Mouse (Mus musculus) megakaryocyte-erythroid progenitor cell, adult 5-6 weeks (primary cell): Measurements from ENCODE around the gene Mapre1. TPM values are rescaled to one million over a fixed set of nuclear protein-coding genes. Genes with fewer than 3 reads are reported as not detected.
A peak's percentile ranks its signal among the peaks of the same experiment; 100 is the strongest.
"Not testable (repeated sequence)": the region's sequence is repeated elsewhere in the genome, so short reads cannot be mapped to it uniquely, and the experiment has no call there.

Experiments
- ATAC-seq: replicated peaks from 2 replicates; pipeline ENCODE4 v1.8.0; 2016; ENCODE audit warnings: mild to moderate bottlenecking, inconsistent platforms; ENCODE audit not compliant: severe bottlenecking, poor library complexity, low FRiP score, low TSS enrichment
- total RNA-seq, 2 experiments: library from RNA; stranded (forward) in 1 of 2; stranded (reverse) in 1 of 2; fragments of 200-1000, 215-1000 nt in 1 of 2; fragments of >200 nt in 1 of 2; fragmentation: Nextera tagmentation in 1 of 2; gene quantifications; 2 replicates each; pipeline ENCODE4 v1.2.3; 2014 to 2017

The Mapre1 gene
- total RNA-seq (2014; fragmentation: Nextera tagmentation) (109 and 127 TPM in 2 replicates), total RNA-seq (2017) (243 and 279 TPM in 2 replicates)

- peak; percentile 96 for ATAC-seq
Measured at GRCm38 (mm10) chr2:153740500-153741436, at the start of gene Mapre1. TSS of gene Mapre1 (plus strand) at chr2:153741274.

DNA sequence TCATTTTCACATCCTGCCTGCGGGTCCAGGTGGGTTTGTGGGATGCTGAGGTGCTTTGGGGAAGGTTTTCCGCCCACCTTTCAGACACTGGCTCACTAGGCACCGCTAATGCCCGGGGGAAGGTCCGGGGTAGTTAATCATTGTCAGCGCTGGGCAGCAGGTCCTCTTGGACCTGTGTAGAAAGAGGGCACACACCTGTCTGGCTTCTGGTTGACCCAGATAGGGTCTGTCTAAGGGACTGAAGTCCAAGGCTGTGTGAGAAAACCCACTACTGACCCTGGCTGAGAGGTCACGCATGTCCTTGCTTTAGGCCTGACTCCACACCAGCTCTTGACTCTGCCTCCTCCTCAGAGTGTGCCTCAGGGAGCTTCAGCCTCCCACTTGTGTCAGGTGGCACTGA lies 47.7 kb upstream of the Mapre1 start:
- not testable (repeated sequence) for ATAC-seq

GRCm38 (mm10) chr2:153694462-153695085 lies 46.5 kb upstream of the Mapre1 start:
- ATAC-seq = peak; percentile 94

DNA sequence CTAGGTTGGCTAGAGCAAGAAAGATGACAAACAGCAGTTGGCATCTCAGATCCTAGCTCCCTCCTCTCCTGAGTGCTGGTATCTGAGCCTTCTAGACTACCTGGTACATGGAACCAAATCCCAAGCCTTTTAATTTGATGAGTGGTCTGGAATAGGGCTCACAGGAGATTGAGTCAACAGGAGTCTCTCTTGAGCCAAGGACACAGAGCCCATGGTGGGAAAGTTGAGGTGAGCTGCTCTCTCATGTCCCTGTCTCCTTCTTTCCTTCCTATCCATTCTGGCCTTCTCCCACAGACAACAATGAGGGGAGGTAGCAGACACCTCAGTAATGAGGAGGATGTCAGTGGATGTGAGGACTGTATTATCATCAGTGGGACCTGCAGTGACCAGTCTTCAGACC lies 44.7 kb upstream of the Mapre1 start, which contains the start of gene Dnmt3c:
Dnmt3c (plus strand) TSS at position 301 of the 400 bp plus-strand sequence.
- ATAC-seq = no peak

DNA sequence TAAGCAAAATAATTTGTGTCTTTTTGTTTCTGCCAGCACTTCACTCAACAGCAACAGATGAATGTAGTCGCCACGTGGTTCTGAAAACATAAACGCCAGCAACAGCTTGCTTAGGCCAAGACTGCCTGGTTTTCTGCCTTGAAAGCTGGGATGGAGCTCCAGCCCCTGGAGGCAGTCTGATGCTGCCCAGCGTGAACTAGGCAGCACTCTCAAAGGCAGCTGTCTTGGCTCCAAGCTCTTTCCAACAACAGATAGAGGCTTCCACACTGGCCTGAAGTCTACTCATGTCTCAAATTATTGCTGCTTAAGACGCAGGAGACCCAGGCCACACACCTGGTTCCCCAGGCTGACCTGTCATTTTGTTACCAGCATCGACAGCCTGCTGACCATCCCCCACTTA lies 37.7 kb upstream of the Mapre1 start:
- no peak for ATAC-seq

- peak; percentile 68 for ATAC-seq
Measured at GRCm38 (mm10) chr2:153710701-153711330, 30.3 kb upstream of the Mapre1 start.

- ATAC-seq = peak; percentile 88
Measured at GRCm38 (mm10) chr2:153712646-153713091, 28.4 kb upstream of the Mapre1 start.

DNA sequence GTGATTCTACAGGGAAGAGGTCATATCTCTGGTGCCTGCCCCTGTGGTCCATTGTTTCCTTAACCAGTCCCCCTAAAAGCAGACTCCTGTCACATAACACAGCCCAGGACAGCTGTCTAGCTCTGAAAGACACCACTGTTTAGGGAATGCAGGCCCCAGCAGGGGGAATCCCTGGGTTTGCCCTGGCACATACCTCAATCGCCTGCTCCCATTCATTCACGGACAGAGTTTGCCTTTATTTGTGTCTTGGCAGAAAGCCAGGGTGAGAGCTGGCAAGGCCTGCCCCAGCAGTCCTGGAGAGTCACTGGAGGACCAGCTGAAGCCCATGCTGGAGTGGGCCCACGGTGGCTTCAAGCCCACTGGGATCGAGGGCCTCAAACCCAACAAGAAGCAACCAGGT lies 27.8 kb upstream of the Mapre1 start:
- ATAC-seq = peak; percentile 24

GRCm38 (mm10) chr2:153717861-153718260 lies 23.2 kb upstream of the Mapre1 start:
- peak; percentile 86 for ATAC-seq

- no peak for ATAC-seq
Measured at GRCm38 (mm10) chr2:153723098-153723497, 18.0 kb upstream of the Mapre1 start.

- ATAC-seq = peak; percentile 81
Measured at GRCm38 (mm10) chr2:153724424-153724823, 16.6 kb upstream of the Mapre1 start.

DNA sequence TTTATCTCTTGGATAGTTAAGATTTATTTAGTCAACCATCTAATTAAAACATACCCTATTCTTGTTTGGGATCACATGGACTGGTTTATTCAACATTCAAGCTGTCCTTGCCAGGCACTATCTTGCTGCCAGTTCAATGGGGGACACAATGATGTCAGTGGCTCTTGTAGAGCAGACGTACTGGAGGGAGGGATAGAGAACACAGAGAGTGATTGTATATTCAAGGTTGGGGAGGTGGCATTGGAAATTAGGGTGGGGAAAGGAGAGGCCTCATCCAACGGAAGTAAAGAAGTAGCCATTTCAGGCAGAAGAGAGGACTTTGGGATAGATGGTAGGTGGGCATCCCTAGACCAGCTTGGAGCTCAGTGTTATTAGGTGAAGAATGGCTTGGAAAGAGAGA lies 16.2 kb upstream of the Mapre1 start:
- ATAC-seq = no peak

DNA sequence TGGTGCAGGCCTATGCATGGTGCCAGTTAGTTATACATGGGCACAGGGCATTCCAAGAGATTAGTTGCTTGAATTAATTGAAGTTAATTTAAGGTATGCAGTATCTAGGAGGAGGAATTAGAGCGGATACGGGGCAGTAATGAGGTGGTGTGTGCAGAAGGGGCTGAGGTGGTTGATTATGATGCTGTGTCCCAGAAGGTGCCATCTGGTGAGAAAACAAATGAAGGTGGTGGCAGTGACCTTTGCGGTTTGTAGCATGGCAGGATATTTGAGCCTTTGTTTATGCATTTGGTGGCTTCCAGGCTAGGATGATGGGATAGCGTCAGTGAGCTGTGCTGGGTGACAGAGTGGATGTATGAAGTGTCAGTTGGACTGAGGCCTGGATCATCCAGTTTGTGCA lies 15.8 kb upstream of the Mapre1 start:
- ATAC-seq = no peak

GRCm38 (mm10) chr2:153734033-153734432 lies 7.0 kb upstream of the Mapre1 start:
- no peak for ATAC-seq

DNA sequence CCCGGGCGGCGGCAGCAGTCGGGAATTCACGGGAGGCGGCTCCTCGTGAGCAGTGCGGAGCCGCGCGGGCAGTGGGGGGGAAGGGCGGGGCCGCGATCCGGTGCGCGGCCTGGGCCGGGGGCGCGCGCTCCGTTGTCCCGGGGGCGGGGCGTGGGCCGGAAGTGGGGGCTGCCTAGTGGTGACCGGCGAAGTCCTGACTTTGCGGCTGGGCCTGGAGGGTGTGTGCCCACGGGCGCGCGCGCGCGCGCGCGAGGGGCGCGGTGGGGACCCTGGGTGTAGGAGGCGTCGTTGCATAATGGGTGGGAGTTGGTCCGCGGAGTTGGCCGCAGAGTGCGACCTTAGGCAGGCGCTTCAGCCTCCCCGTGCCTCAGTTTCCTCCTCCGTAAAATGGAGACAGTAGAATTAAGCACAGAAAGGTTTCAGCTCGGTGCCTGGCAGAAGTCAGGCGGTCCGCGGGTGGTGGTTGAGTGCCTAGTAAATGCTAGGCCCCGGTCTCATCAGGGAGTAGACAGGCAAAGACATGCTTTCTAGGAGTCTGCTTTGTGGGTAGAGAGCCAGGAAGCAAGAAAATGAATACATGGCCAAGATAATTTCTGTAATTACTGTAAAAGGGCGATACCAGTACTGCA lies 477 bp downstream of the Mapre1 start:
- peak; percentile 11; the same call in 1 of the 2 replicates for ATAC-seq

GRCm38 (mm10) chr2:153747994-153748393 lies 6.9 kb downstream of the Mapre1 start:
- no peak for ATAC-seq

- no peak for ATAC-seq
Measured at GRCm38 (mm10) chr2:153750363-153750762, 9.3 kb downstream of the Mapre1 start.

DNA sequence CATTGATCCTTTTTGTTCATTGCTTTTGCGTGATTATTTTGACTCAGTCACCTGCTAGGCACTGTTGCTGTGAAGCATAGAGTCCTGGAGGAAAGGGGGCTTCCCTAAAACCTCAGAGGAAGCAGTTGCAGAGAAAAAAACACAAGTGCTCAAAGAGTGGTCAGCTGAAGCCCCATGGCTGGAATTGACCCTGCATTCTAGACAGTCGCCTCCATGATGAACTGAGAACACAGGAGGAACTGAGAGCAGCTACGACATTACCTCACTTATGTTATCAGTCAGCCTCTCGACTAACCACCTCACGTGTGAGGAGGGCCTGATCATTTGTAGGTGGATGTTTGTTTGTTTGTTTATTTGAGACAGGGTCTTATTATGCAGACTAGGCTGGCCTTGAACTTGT lies 21.0 kb downstream of the Mapre1 start:
- no peak for ATAC-seq

DNA sequence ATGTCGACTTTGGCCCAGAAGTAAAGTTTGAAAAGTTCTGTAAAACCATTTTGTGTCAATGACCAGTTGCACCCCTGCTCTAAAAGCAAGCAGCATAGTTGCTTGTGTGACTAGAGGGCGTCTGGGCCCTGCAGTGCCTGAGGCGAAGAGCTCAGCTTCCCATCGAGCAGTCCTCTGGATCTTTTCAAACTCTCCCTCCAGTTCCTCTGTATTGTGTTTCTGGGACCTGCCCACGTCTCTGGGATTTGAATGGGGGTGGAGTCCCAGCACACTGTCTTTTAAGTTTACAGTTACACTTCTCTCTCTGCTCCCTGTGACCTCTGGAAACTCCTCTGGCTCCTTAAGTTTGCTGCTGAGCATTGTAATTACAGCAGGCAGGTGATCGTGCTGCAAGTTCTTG lies 26.4 kb downstream of the Mapre1 start:
- no peak for ATAC-seq

- ATAC-seq = no peak
Measured at GRCm38 (mm10) chr2:153768881-153769280, 27.8 kb downstream of the Mapre1 start.
